Mouse (Mus musculus) hindbrain, embryonic 13.5 days (tissue): Measurements from ENCODE around the gene Rnase2a. TPM values are rescaled to one million over a fixed set of nuclear protein-coding genes. Genes with fewer than 3 reads are reported as not detected.
"Not testable (repeated sequence)": the region's sequence is repeated elsewhere in the genome, so short reads cannot be mapped to it uniquely, and the experiment has no call there.

Experiments used
- ATAC-seq: fragments of 200-750 bp; cut with Nextera tagmentation; 2 replicates; pipeline ENCODE4 v1.8.0; 2017; ENCODE audit warnings: moderate TSS enrichment; ENCODE audit not compliant: low FRiP score
- H3K27ac ChIP-seq: fragments of 300-500 bp; sonication (generic); 2 replicates; pipeline ENCODE4 v1.5.1; 2015; ENCODE audit warnings: inconsistent platforms, mild to moderate bottlenecking, moderate library complexity
- H3K27me3 ChIP-seq: fragments of 300-500 bp; sonication (generic); 2 replicates; pipeline ENCODE4 v1.6.1; 2015; ENCODE audit warnings: mild to moderate bottlenecking, inconsistent platforms
- H3K36me3 ChIP-seq: fragments of 300-500 bp; sonication (generic); 2 replicates; pipeline ENCODE4 v1.6.1; 2015; ENCODE audit warnings: mild to moderate bottlenecking, inconsistent platforms
- H3K4me1 ChIP-seq: fragments of 300-500 bp; sonication (generic); replicated peaks from 2 replicates; pipeline ENCODE4 v1.6.1; 2015; ENCODE audit warnings: inconsistent platforms
- H3K4me2 ChIP-seq: fragments of 300-500 bp; sonication (generic); 2 replicates; pipeline ENCODE4 v1.6.1; 2015; ENCODE audit warnings: inconsistent platforms, mild to moderate bottlenecking, moderate library complexity
- H3K4me3 ChIP-seq: fragments of 300-500 bp; sonication (generic); 2 replicates; pipeline ENCODE4 v1.5.1; 2015; ENCODE audit warnings: mild to moderate bottlenecking, inconsistent platforms
- H3K9ac ChIP-seq: fragments of 300-500 bp; sonication (generic); 2 replicates; pipeline ENCODE4 v1.6.1; 2015; ENCODE audit warnings: mild to moderate bottlenecking, inconsistent platforms
- H3K9me3 ChIP-seq: fragments of 300-500 bp; sonication (generic); 2 replicates; pipeline ENCODE4 v1.6.1; 2016; ENCODE audit warnings: inconsistent platforms
- WGBS: fragments of 180-500 bp; shearing (Covaris S2); methylation state at CpG from one replicate; pipeline ENCODE4 v1.1.7; 2015; 5-methylcytosine and 5-hydroxymethylcytosine counted together
- polyA plus RNA-seq: library from polyadenylated mRNA; unstranded; fragments of >200 nt; fragmentation: Nextera tagmentation; extraction: Ambion mirVana; gene quantifications from 2 replicates; pipeline ENCODE4 v1.2.1, GENCODE M21; 2015

Gene Rnase2a
- polyA plus RNA-seq, 1 experiment from 2014 or later = not detected

GRCm38 (mm10) chr14:51229657-51230056, 26.3 kb downstream of the Rnase2a start:
- not testable (repeated sequence) for H3K4me1 ChIP-seq, ATAC-seq, H3K27ac ChIP-seq, H3K4me3 ChIP-seq, H3K36me3 ChIP-seq, H3K27me3 ChIP-seq, H3K4me2 ChIP-seq, H3K9me3 ChIP-seq, H3K9ac ChIP-seq
- WGBS = 65% methylated on average over 4 of the region's 4 CpGs

- H3K9me3 ChIP-seq, H3K4me1 ChIP-seq, H3K9ac ChIP-seq, H3K27ac ChIP-seq, H3K4me3 ChIP-seq, H3K4me2 ChIP-seq, H3K27me3 ChIP-seq, H3K36me3 ChIP-seq, ATAC-seq: not testable (repeated sequence)
- 91% methylated on average over 3 of the region's 3 CpGs for WGBS
These were observed 35.8 kb downstream of the Rnase2a start for GRCm38 (mm10) chr14:51220075-51220474.

Other genes starting within 250 kb of the Rnase2a start
- not detected in 2 replicates for gene Rnase10, start 248.4 kb downstream of the Rnase2a start, polyA plus RNA-seq
- gene Rnase9, start 214.2 kb downstream of the Rnase2a start, polyA plus RNA-seq = not detected in 2 replicates
- gene Rnase11, start 205.9 kb downstream of the Rnase2a start, polyA plus RNA-seq = not detected in 2 replicates
- not detected in 2 replicates for gene Rnase12, start 198.5 kb downstream of the Rnase2a start, polyA plus RNA-seq
- gene Olfr750, start 181.7 kb downstream of the Rnase2a start, polyA plus RNA-seq = 0.05 TPM in 1 of 2 replicates, not detected in the other
- 15.3 and 17.5 TPM in 2 replicates for gene Rnase4, start 165.0 kb downstream of the Rnase2a start, polyA plus RNA-seq
- 4.1 and 4.4 TPM in 2 replicates for gene Ang, start 165.0 kb downstream of the Rnase2a start, polyA plus RNA-seq
- gene Eddm3b, start 141.7 kb downstream of the Rnase2a start, polyA plus RNA-seq = not detected in 2 replicates
- gene Rnase6, start 132.2 kb downstream of the Rnase2a start, polyA plus RNA-seq = 0.25 and 0.47 TPM in 2 replicates
- gene Rnase1, start 109.3 kb downstream of the Rnase2a start, polyA plus RNA-seq = 0.60 TPM in 1 of 2 replicates, not detected in the other
- gene Rnase2b, start 93.9 kb downstream of the Rnase2a start, polyA plus RNA-seq = not detected in 2 replicates
- not detected in 2 replicates for gene Ang2, start 57.0 kb downstream of the Rnase2a start, polyA plus RNA-seq
- gene Ear14, start 52.7 kb downstream of the Rnase2a start, polyA plus RNA-seq = not detected in 2 replicates
- gene Gm7247, start 105.6 kb upstream of the Rnase2a start, polyA plus RNA-seq = not detected in 2 replicates
- gene Vmn2r88, start 154.7 kb upstream of the Rnase2a start, polyA plus RNA-seq = not detected in 2 replicates
- not detected in 2 replicates for gene Vmn2r89, start 195.7 kb upstream of the Rnase2a start, polyA plus RNA-seq